Mouse (Mus musculus) common myeloid progenitor, adult 5-6 weeks (primary cell): ENCODE results near the gene Mmd. TPM values are rescaled to one million over a fixed set of nuclear protein-coding genes. Genes with fewer than 3 reads are reported as not detected.
A peak's percentile ranks its signal among the peaks of the same experiment; 100 is the strongest.

ENCODE experiments used
- ATAC-seq: replicated peaks from 2 replicates; pipeline ENCODE4 v1.8.0; 2016; ENCODE audit warnings: low read depth, mild to moderate bottlenecking, moderate TSS enrichment, inconsistent platforms; ENCODE audit not compliant: poor library complexity, severe bottlenecking
- total RNA-seq: library from RNA; stranded (forward); fragments of 200-1000, 187-1606 nt; gene quantifications from 2 replicates; pipeline ENCODE4 v1.2.3, GENCODE M21; 2017

Gene Mmd
- total RNA-seq, 1 experiment from 2014 or later, result 18.1 TPM

GRCm38 (mm10) chr11:90247793-90248192 is 1.5 kb upstream of the Mmd start:
- no peak for ATAC-seq

DNA sequence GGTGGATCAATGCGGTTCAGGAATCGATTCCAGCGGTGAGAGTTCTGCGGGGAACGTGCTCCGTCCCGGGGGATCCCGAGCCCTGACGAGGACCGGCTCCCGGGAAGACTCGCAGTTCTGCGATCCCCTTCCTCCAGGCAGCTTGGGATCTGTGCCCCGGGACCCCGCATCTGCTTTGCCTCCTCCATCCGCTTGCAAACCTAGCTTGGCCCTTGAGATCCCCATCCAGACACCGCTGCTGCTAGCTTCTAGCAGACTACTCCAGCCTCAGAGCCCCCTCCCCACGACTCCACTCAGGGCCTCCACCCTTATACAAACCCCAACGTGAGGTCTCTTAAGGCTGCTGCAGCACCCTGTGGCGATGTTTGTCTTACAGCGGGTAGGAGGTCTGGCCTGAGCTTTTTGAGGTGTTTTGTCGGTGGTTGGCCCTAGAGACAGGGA is 465 bp downstream of the Mmd start:
- ATAC-seq, result 0 out of 2 replicates have a peak, but pooled peaks have one; percentile 1

DNA sequence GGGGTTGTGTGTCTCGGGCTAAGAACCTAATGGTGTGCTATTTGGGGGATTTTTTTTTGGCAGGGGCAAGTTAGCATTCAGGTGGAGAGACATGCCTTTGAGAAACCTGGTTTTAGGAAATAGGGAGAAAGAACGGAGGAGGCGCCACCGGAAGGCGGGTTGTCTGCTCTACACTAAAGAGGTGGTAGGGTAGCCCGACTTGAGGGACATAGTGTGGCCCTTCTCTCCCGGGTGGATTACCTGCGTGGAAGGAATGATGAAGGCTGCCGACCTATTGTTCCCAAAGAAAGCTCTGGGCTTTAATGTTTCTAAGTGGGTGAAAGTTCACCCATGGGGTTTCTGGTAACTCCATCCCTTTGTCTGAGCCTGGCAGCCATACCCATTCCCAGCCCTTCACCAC is 933 bp downstream of the Mmd start:
- ATAC-seq, result no peak

DNA sequence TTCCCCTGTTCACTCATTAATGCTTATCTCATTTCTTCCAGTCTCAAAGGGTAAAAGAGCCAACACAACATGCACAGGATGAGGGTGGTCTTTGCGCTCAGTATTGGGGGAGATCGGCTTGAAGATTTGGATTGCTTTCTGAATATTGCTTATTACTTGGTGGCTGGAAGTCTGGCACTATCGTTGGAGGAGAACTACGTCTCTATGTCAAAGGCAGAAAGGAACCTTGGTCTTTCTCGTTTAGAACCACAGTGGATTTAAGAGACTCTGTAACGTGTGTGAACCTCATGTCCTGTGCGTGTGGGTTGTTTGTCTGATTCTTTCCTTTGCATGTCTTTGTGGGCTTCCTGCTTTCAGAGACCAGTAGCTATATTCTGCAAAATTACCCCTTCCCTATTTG is 1.5 kb downstream of the Mmd start:
- ATAC-seq, result no peak

DNA sequence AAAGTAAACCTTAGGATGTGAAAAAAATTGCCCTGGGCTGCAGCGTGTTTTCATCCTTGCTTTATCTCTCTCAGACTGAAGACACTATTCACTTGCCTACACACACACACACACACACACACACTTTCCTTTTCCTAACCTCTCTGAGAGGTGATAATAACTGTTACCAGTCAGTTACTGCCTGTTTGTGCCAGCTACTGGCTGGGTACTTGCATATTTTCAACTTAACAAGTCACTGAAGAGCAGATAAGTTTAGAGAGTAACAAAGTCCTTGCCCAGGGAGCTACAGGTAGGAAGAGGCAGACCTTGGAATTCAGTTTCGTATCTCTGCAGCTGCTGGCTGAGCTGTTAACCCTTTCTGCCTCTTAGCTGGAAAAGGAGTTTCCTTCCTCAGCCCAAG is 2.7 kb downstream of the Mmd start:
- ATAC-seq, result no peak

DNA sequence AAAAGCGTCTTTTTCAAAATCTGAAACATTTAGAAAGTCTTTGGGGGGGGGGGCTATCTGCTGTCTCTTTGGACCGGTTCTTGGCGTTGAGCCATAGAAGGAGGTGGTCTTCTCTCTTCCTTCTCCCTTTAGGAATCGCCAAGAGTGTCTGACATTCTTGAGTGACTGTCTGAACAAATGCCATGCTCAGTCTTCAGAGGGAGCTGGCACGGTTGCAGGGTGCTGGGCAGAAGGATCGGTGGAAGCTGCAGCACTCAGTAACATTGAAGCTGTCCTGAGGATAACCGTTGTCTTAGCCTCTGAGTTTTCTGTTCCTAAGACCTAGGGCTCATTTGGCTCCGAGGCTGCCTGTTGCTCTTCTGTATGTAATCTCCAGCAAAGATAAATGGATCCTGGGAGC is 3.1 kb downstream of the Mmd start:
- no peak for ATAC-seq

GRCm38 (mm10) chr11:90254536-90254935 is 5.3 kb downstream of the Mmd start:
- no peak for ATAC-seq

DNA sequence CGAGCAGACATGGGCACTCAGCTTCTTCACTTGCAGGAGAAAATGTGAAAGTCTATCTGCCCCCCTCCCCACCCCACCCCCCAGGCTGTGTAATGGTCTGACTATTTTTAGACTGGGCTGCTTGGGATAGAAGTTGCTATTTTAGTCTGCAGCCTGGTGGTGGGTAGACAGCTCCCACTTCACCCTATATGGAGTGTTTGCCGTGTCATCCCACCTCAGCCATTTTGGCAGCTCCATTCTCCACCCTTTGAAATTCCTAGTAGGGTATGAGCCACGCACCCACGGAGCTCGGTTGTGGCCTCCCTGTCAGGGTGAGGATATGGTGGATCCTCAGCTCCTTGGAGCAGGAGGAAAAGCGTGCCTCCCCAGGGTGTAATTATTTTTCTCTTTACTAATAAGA is 6.4 kb downstream of the Mmd start:
- ATAC-seq, result no peak

DNA sequence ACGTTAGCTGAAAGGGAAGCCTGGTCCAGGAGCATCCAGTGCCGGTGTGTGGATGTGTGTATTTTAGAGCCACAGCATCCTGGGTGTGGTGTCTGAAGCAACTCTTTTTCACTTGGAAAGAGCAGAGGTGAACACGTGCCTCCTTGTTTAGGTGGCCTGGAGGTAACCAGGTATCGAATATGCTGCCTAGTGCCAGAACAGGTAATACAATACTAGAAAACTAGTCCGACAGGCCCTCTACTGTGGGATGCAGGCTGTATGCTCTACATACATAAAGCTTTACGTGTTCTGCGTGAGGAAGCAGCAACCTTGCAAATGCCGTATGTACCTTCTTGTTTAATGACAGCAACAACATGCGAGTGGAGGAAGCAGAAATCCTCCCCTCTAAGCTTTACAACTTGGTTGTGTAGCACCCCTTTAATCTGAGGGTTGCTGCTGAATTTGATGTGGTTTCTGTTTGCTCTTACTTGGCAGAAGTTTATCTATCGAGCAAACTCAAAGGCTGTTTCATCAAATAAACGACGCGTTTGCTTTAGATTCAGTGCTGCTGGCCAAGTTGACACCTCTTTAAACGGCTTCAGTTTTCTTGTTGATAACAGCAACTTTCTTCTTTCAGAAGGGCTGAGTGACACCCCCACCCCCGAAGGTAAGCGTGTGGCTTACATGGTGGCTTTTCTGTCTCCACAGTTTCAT is 7.7 kb downstream of the Mmd start:
- ATAC-seq, result peak; percentile 22; the same call in 1 of the 2 replicates

GRCm38 (mm10) chr11:90258321-90258927 is 9.2 kb downstream of the Mmd start:
- no peak for ATAC-seq

DNA sequence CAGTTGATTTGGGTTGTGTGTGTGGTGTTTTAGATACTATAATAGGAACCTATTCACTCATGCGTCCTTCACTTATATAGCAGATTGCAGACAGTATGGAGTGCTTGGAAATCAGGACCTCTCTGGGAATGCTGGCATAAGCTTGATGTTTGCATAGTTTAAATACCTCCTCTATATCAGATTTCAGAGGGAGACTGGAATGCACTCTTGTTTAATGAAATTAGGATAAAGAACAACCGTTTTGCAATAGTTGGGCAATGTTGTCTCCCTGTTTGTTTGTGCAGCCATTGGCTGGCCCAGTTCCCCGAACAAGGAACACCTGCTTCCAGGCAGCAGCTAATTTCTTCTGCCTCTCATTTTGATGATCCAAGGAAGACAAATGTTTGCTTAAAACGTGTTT is 9.8 kb downstream of the Mmd start:
- no peak for ATAC-seq

- ATAC-seq, result peak; percentile 21; the same call in 1 of the 2 replicates
Measured at GRCm38 (mm10) chr11:90259826-90260225, 10.6 kb downstream of the Mmd start.

DNA sequence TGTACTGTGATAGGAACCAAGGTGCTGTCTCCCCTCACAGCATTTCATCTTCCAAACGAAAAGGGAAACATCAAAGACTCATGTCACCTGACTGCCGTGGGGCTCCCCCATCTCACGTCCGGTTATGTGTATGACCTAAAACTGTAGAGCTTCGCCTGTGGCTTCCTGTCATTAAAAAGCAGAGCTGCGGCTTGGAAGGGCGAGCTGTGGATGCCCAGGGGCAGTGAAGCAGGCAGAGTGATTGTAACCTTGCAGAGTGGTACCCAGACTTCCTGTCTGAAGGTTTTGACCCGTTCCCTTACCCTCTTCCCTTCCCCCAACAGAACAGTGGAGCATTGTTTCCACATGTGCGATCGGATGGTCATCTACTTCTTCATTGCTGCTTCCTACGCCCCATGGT is 14.9 kb downstream of the Mmd start:
- no peak for ATAC-seq

- no peak for ATAC-seq
Measured at GRCm38 (mm10) chr11:90265581-90265980, 16.3 kb downstream of the Mmd start.

DNA sequence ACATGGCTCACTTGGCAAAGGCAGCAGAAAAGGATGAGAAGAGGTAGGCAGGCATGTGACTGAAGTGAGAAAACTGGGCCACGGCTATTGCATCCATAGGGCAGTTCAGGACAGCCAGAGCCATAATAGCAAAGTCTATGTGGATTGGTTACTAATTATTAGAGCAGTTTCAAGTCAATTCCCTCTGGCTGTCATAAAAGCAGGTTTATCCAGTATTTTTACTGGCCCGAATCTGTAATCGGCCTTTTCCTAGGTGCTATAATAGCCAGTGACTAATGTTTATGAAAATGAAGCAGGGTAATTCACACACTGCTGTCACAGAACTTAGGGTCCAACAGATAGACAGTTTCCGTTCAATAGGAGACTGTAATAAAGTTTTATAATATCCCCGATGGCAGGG is 19.7 kb downstream of the Mmd start:
- no peak for ATAC-seq

- ATAC-seq, result no peak
Measured at GRCm38 (mm10) chr11:90269398-90270123, 20.3 kb downstream of the Mmd start.

DNA sequence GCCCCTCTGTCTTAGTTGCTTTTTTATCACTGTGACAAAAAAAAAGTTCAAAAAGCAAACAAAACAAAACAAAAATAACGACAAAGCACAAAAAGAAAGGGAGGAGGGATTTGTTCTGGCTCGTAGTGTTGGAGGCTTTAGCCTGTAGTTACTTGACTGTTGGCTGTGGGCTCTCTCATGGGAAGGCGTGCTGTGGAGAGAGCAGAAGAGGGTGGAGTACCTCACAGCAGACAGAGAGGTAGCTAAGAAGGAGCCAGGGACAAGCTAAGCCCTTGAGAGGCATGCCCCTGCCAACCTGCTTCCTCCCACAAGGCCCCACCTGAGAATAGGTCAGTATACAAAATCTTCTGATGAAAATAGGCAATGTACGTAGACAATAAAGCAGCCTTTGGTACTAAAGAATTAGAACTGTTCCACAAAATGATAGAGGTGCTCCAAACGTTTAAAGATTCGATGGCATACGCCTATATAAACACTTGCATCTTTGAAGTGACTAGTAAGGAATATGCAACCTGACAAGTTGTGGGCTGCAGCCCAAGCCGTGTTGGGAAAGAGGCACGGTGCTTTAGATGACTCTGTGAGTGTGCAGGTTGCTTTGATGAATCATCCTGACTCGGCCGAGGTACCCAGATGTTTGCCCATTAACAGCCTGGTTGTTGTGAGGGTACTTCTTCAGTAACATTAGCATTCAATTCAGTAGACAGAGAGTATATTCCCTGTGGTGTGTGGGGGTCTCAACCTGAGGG is 21.0 kb downstream of the Mmd start:
- no peak for ATAC-seq

GRCm38 (mm10) chr11:90274187-90274586 is 24.9 kb downstream of the Mmd start:
- ATAC-seq, result no peak

DNA sequence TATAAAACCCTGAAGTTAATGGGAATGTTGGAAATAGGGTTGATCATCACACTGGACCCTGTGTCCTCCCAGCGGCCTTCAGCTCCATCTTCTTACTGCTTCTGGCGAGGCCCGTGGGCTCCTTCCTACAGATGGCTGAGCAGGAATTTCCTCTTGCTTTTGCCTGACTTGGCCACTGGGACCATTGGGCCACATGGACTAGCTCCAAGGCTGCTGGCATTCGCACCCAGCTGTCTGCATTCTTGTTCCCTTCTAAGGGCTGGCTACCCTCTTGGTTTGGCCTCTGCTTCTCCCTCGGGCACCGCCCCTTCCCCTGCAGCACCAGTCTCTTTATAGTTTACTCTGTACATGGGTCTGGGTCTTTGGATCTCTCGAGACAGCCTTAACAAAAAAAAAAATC is 26.4 kb downstream of the Mmd start:
- ATAC-seq, result no peak

- ATAC-seq, result no peak
Measured at GRCm38 (mm10) chr11:90276150-90276549, 26.9 kb downstream of the Mmd start.

GRCm38 (mm10) chr11:90276561-90276960 is 27.3 kb downstream of the Mmd start:
- ATAC-seq, result no peak
